1 mouse cellular context compared by ENCODE assay signal in the genomic region with DNA sequence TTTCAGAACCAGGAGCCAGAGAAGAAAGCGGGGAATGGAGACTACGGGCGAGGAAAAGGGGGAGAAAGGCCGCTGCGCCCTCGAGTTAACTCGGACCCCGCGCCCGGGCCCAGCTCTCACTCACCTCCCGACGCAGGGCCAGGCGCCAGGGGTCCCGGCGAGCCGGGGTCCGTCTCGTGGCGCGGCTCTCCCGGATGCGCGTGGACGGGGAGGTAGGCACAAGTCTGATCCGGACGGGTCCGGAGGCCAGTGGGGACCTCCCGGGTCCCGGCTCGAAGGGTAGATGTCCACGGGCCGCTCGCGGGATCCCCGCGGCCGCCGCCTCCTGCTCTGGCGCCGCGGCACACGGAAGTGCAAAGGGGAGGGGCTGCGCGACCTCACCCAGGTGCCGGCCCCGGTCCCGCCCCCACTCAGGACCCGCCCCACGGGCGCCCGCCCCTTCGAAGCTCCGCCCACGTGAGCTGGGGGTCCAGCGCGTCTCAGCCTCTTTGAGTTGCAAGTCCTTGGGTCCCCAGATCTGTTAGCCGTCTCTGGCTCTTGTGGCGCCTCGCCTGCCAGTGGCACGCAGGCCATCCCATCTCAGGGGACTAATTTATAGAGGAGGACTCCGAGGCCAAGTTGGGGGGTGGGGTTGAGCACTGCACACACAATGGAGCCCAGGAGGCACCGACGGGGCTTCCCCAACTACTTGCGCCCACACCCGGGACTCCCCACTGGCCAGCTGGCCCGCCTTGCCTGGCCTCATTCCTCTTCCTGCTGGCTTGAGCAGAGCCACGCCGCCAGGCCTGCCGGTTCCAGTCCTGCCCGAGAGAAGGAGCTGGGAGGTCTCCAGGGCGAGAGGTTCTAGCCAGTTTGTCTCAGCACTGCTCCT.
TF ChIP-seq lines count a peak whose summit lies in the region.

A gene (minus strand): TSS at position 355 of the 871 bp plus-strand sequence.

TF ChIP-seq in MEL, 35 proteins besides CTCF, POLR2A, EP300 and RAD21 (continued from another document):
- TF ChIP-seq MAX (IDR thresholded peaks at IDR 0.05; ENCODE audit: low read length) (0 out of 2 replicates have a peak, but pooled peaks have one; percentile 24), MAZ (IDR thresholded peaks at IDR 0.05; ENCODE audit: low read depth, low read length) (peak; percentile 31; the same call in 1 of the 2 replicates), UBTF (IDR thresholded peaks at IDR 0.05; ENCODE audit: borderline replicate concordance, insufficient read depth, low read depth, low read length) (no peak), ZMIZ1 (IDR thresholded peaks at IDR 0.05; ENCODE audit: low read depth, low read length) (peak; percentile 81), MXI1 (IDR thresholded peaks at IDR 0.05; ENCODE audit: low read depth, low read length) (peak; percentile 44; the same call in 1 of the 2 replicates), ELF1 (IDR thresholded peaks at IDR 0.05; ENCODE audit: low read depth, low read length) (peak; percentile 90), HCFC1 (IDR thresholded peaks at IDR 0.05; ENCODE audit: low read depth, low read length) (peak; percentile 10; the same call in 1 of the 2 replicates), TAL1 (IDR thresholded peaks at IDR 0.05; ENCODE audit: low read length) (no peak), GABPA (IDR thresholded peaks at IDR 0.05; ENCODE audit: low read depth, low read length) (no peak), KAT2A (conservative IDR thresholded peaks at IDR 0.05; ENCODE audit: low read depth, low read length) (no peak), CHD2 (IDR thresholded peaks at IDR 0.05; ENCODE audit: low read length) (no peak), GATA1 (IDR thresholded peaks at IDR 0.05; ENCODE audit: low read depth, low read length) (no peak), JUND (IDR thresholded peaks at IDR 0.05; ENCODE audit: low read depth, low read length) (no peak), MYB (IDR thresholded peaks at IDR 0.05; ENCODE audit: low read depth, low read length) (no peak)
